Mouse (Mus musculus) lung, adult 2 months (tissue): ENCODE measurements around the gene Tex45.

Experiments used
- CTCF ChIP-seq: fragments of 200-500 bp; IDR thresholded peaks from 2 replicates; pipeline ENCODE4 v1.5.1; 2011; ENCODE audit warnings: mild to moderate bottlenecking, low read length, control low read depth; ENCODE audit not compliant: insufficient read depth
- POLR2A ChIP-seq: fragments of 200-500 bp; IDR thresholded peaks from 2 replicates; pipeline ENCODE4 v1.6.1; 2011; ENCODE audit warnings: low read depth, mild to moderate bottlenecking, control low read depth, low read length, borderline replicate concordance; ENCODE audit errors: extremely low read depth

GRCm38 (mm10) chr8:3498583-3498982 lies 27.9 kb downstream of the Tex45 start:
- TF ChIP-seq CTCF (no peak), POLR2A (no peak)
